Mouse (Mus musculus): ENCODE results near the gene Celf1. TPM values are rescaled to one million over a fixed set of nuclear protein-coding genes. Genes with fewer than 3 reads are reported as not detected.
A peak's percentile ranks its signal among the peaks of the same experiment; 100 is the strongest.

Celf1 gene
- polyA plus RNA-seq, 1 experiment from 2014 or later, result 48.5 TPM

GRCm38 (mm10) chr2:91058435-91058834 lies 118.3 kb downstream of the Celf1 start:
- 61% methylated on average over 5 of the region's 5 CpGs for WGBS
- Histone ChIP-seq H3K9ac (ENCODE audit: low read depth, low read length) (no peak overlapping the region), H3K36me3 (ENCODE audit: control insufficient read depth, insufficient read depth, low read length) (peaks cover 74% of the 10 kb centered on the region), H3K4me2 (ENCODE audit: low read depth, low read length) (no peak overlapping the region), H3K4me1 (ENCODE audit: control insufficient read depth, insufficient read depth, low read length) (peaks cover 6% of the 10 kb centered on the region; the same call in 1 of the 2 replicates), H3K9me3 (ENCODE audit: control insufficient read depth, low read length) (no peaks in the 10 kb centered on the region), H3K27me3 (replicated peaks; ENCODE audit: control insufficient read depth, insufficient read depth, low read length) (no peaks in the 10 kb centered on the region), H3K27ac (replicated peaks; ENCODE audit: low read depth, low read length) (no peak overlapping the region), H3K4me3 (ENCODE audit: low read depth, low read length) (no peak overlapping the region)
- ATAC-seq (ENCODE audit: low read depth), result no peak
- no peak for DNase-seq (ENCODE audit: low spot score)

GRCm38 (mm10) chr2:91059376-91059775 lies 119.2 kb downstream of the Celf1 start:
- no peak overlapping the region for H3K4me3 ChIP-seq (ENCODE audit: low read depth, low read length)
- H3K9ac ChIP-seq (ENCODE audit: low read depth, low read length), result no peak overlapping the region
- H3K9me3 ChIP-seq (ENCODE audit: control insufficient read depth, low read length), result no peaks in the 10 kb centered on the region
- no peak overlapping the region for H3K4me2 ChIP-seq (ENCODE audit: low read depth, low read length)
- H3K27ac ChIP-seq (replicated peaks; ENCODE audit: low read depth, low read length), result no peak overlapping the region; the same call in 1 of the 2 replicates
- WGBS, result 78% methylated on average over 2 of the region's 2 CpGs
- peaks cover 84% of the 10 kb centered on the region for H3K36me3 ChIP-seq (ENCODE audit: control insufficient read depth, insufficient read depth, low read length)
- ATAC-seq (ENCODE audit: low read depth) (no peak), DNase-seq (ENCODE audit: low spot score) (no peak)
- no peaks in the 10 kb centered on the region for H3K27me3 ChIP-seq (replicated peaks; ENCODE audit: control insufficient read depth, insufficient read depth, low read length)
- peaks cover 6% of the 10 kb centered on the region; the same call in 1 of the 2 replicates for H3K4me1 ChIP-seq (ENCODE audit: control insufficient read depth, insufficient read depth, low read length)

GRCm38 (mm10) chr2:91060544-91061355 lies 120.6 kb downstream of the Celf1 start:
- Histone ChIP-seq H3K4me1 (ENCODE audit: control insufficient read depth, insufficient read depth, low read length) (no peaks in the 10 kb centered on the region), H3K27me3 (replicated peaks; ENCODE audit: control insufficient read depth, insufficient read depth, low read length) (no peaks in the 10 kb centered on the region), H3K9me3 (ENCODE audit: control insufficient read depth, low read length) (no peaks in the 10 kb centered on the region), H3K4me3 (ENCODE audit: low read depth, low read length) (no peak overlapping the region), H3K27ac (replicated peaks; ENCODE audit: low read depth, low read length) (no peak overlapping the region; the same call in 1 of the 2 replicates), H3K36me3 (ENCODE audit: control insufficient read depth, insufficient read depth, low read length) (peaks cover 80% of the 10 kb centered on the region), H3K9ac (ENCODE audit: low read depth, low read length) (no peak overlapping the region), H3K4me2 (ENCODE audit: low read depth, low read length) (no peak overlapping the region)
- WGBS, result 78% methylated on average over 10 of the region's 10 CpGs
- ATAC-seq (ENCODE audit: low read depth) (peak; percentile 53), DNase-seq (ENCODE audit: low spot score) (peak; percentile 61)

DNA sequence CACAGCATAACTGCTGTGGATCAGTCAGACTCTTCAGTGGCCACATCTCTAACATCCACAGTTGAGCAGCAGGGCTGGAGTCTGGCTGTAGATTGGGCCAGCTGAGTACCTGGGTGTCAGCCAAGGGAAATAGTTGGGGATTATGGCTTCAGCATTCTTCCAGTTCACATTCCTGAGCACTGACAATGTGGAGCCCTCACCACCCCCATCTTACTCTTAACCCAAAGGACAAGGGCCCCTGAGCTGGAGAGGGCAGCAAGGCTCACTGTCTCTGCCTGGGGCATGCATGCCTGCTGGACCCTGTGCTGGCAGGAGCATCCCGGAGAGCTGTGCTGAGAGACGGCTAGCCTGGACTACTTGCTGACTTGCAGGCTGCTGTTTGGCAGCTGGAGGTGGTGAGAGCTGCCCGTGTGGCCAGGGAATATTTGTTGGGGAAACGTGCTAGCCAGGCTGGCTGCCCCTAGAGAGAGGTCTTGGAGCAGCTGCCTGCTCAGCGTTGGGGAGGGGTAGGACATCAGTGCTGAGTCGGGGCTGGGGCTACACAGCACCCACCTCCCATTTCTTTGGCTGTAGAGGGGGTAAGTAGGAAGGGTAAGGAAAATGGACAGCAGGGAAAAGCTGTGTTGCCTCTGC lies 121.8 kb downstream of the Celf1 start:
- Histone ChIP-seq H3K9me3 (ENCODE audit: control insufficient read depth, low read length) (no peaks in the 10 kb centered on the region), H3K4me3 (ENCODE audit: low read depth, low read length) (no peak overlapping the region), H3K27me3 (replicated peaks; ENCODE audit: control insufficient read depth, insufficient read depth, low read length) (no peaks in the 10 kb centered on the region), H3K9ac (ENCODE audit: low read depth, low read length) (no peak overlapping the region), H3K4me2 (ENCODE audit: low read depth, low read length) (no peak overlapping the region), H3K4me1 (ENCODE audit: control insufficient read depth, insufficient read depth, low read length) (no peaks in the 10 kb centered on the region), H3K27ac (replicated peaks; ENCODE audit: low read depth, low read length) (peak overlapping the region; percentile 61), H3K36me3 (ENCODE audit: control insufficient read depth, insufficient read depth, low read length) (peaks cover 79% of the 10 kb centered on the region)
- WGBS, result 70% methylated on average over 6 of the region's 6 CpGs
- ATAC-seq (ENCODE audit: low read depth), result peak; percentile 70
- DNase-seq (ENCODE audit: low spot score), result peak; percentile 74

- H3K4me3 ChIP-seq (ENCODE audit: low read depth, low read length), result no peak overlapping the region
- no peaks in the 10 kb centered on the region for H3K9me3 ChIP-seq (ENCODE audit: control insufficient read depth, low read length)
- peak overlapping the region; percentile 61; the same call in 1 of the 2 replicates for H3K27ac ChIP-seq (replicated peaks; ENCODE audit: low read depth, low read length)
- no peak for ATAC-seq (ENCODE audit: low read depth)
- H3K9ac ChIP-seq (ENCODE audit: low read depth, low read length), result no peak overlapping the region
- 89% methylated on average over 16 of the region's 16 CpGs for WGBS
- no peak for DNase-seq (ENCODE audit: low spot score)
- H3K27me3 ChIP-seq (replicated peaks; ENCODE audit: control insufficient read depth, insufficient read depth, low read length), result no peaks in the 10 kb centered on the region
- no peak overlapping the region for H3K4me2 ChIP-seq (ENCODE audit: low read depth, low read length)
- peaks cover 74% of the 10 kb centered on the region for H3K36me3 ChIP-seq (ENCODE audit: control insufficient read depth, insufficient read depth, low read length)
- no peaks in the 10 kb centered on the region for H3K4me1 ChIP-seq (ENCODE audit: control insufficient read depth, insufficient read depth, low read length)
Observed at GRCm38 (mm10) chr2:91062779-91063606, 122.8 kb downstream of the Celf1 start.

GRCm38 (mm10) chr2:91064211-91064610 lies 124.0 kb downstream of the Celf1 start:
- Histone ChIP-seq H3K27me3 (replicated peaks; ENCODE audit: control insufficient read depth, insufficient read depth, low read length) (no peaks in the 10 kb centered on the region), H3K4me3 (ENCODE audit: low read depth, low read length) (no peak overlapping the region), H3K4me2 (ENCODE audit: low read depth, low read length) (no peak overlapping the region), H3K9ac (ENCODE audit: low read depth, low read length) (no peak overlapping the region), H3K27ac (replicated peaks; ENCODE audit: low read depth, low read length) (no peak overlapping the region), H3K36me3 (ENCODE audit: control insufficient read depth, insufficient read depth, low read length) (peaks cover 62% of the 10 kb centered on the region), H3K9me3 (ENCODE audit: control insufficient read depth, low read length) (no peaks in the 10 kb centered on the region), H3K4me1 (ENCODE audit: control insufficient read depth, insufficient read depth, low read length) (peaks cover 11% of the 10 kb centered on the region; the same call in 1 of the 2 replicates)
- DNase-seq (ENCODE audit: low spot score) (no peak), ATAC-seq (ENCODE audit: low read depth) (no peak)
- WGBS, result 87% methylated on average over 6 of the region's 6 CpGs

GRCm38 (mm10) chr2:91065544-91065943 lies 125.4 kb downstream of the Celf1 start:
- ATAC-seq (ENCODE audit: low read depth) (no peak), DNase-seq (ENCODE audit: low spot score) (no peak)
- no peak overlapping the region for H3K9ac ChIP-seq (ENCODE audit: low read depth, low read length)
- no peak overlapping the region for H3K4me2 ChIP-seq (ENCODE audit: low read depth, low read length)
- H3K4me3 ChIP-seq (ENCODE audit: low read depth, low read length), result no peak overlapping the region
- 38% methylated on average over 3 of the region's 3 CpGs for WGBS
- H3K9me3 ChIP-seq (ENCODE audit: control insufficient read depth, low read length), result no peaks in the 10 kb centered on the region
- H3K36me3 ChIP-seq (ENCODE audit: control insufficient read depth, insufficient read depth, low read length), result peaks cover 52% of the 10 kb centered on the region
- no peaks in the 10 kb centered on the region for H3K27me3 ChIP-seq (replicated peaks; ENCODE audit: control insufficient read depth, insufficient read depth, low read length)
- H3K27ac ChIP-seq (replicated peaks; ENCODE audit: low read depth, low read length), result no peak overlapping the region
- H3K4me1 ChIP-seq (ENCODE audit: control insufficient read depth, insufficient read depth, low read length), result peaks cover 12% of the 10 kb centered on the region; the same call in 1 of the 2 replicates

DNA sequence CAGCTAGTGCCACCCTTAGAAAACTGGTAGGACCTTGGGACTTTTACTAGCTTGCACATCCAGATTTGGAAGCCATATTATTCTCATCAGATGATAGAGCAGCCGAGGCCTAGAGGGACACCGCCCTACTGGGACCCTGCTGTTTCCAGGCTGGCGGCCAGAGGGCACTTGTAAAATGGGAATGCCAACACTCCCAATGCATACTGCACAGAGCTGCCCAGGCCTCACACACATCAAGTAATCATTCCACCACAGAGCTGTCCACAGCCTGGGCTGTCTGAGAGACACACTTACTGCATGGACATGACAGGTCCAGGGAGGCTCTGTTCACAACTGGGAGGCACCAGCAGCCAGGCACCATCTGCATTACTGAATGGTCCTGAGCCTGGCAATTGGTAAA lies 126.3 kb downstream of the Celf1 start:
- peaks cover 18% of the 10 kb centered on the region for H3K4me1 ChIP-seq (ENCODE audit: control insufficient read depth, insufficient read depth, low read length)
- ATAC-seq (ENCODE audit: low read depth) (no peak), DNase-seq (ENCODE audit: low spot score) (no peak)
- H3K36me3 ChIP-seq (ENCODE audit: control insufficient read depth, insufficient read depth, low read length), result peaks cover 49% of the 10 kb centered on the region
- H3K27ac ChIP-seq (replicated peaks; ENCODE audit: low read depth, low read length), result no peak overlapping the region
- H3K9me3 ChIP-seq (ENCODE audit: control insufficient read depth, low read length), result no peaks in the 10 kb centered on the region
- H3K4me2 ChIP-seq (ENCODE audit: low read depth, low read length), result no peak overlapping the region
- no peaks in the 10 kb centered on the region for H3K27me3 ChIP-seq (replicated peaks; ENCODE audit: control insufficient read depth, insufficient read depth, low read length)
- no peak overlapping the region for H3K9ac ChIP-seq (ENCODE audit: low read depth, low read length)
- WGBS, result 79% methylated on average over 3 of the region's 3 CpGs
- no peak overlapping the region for H3K4me3 ChIP-seq (ENCODE audit: low read depth, low read length)

Data from embryonic facial prominence, embryonic 14.5 days (tissue).